ENCODE assay signal across 10 mouse cellular contexts in the genomic region with DNA sequence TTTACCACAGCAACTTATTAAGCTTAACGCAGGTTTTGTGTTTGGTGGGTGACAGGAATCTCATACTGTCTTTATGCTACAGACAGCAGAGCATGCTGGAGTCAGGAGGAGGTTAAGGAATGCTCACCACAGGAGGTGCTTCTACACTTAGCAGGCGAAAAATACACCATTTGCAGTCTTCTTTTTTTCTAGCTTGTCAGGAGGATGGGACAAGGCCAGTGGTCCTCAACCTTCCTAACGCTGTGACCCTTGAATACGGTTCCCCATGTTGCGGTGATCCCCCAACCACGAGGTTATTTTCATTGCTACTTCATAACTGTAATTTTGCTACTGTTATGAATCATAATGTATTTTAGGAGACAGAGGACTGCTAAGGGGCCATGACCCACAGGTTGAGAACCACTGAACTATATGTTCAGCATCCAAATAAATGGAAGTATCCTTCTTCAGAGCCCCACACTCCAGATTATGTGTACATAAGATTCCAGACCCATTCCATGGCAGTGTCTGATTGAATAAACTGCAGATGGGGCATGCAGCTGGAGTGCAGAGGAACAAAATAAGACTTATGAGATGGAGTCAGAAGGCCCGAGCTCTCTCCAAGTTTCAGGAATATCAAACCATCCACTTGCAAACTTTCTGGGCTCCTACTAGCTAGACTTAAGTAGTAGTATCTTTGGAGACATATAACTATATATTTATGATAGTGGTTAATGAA. TPM values are rescaled to one million over a fixed set of nuclear protein-coding genes. Genes with fewer than 3 reads are reported as not detected.
DNase-seq lines count a peak whose midpoint lies in the region; ATAC-seq and TF ChIP-seq lines count a peak whose summit lies in the region.
"Had no signal": no experiment of that assay in that cellular context is flagged by ENCODE, and none has a peak within 500 bp of the region (broad histone marks: within the 10 kb centered on the region; RNA-seq: fewer than 3 reads in every experiment).

No protein-coding gene starts in this region.

- no peak for TF ChIP-seq CTCF in gastrocnemius, adult 2 months (IDR thresholded peaks at IDR 0.05)
- TF ChIP-seq CTCF in lung, postnatal 0 days (IDR thresholded peaks at IDR 0.05) = no peak

- no peaks in the 10 kb centered on the region for H3K27me3 ChIP-seq in lung, postnatal 0 days (replicated peaks; ENCODE audit: insufficient read depth, low read length)
- H3K27me3 ChIP-seq in liver, embryonic 11.5 days (replicated peaks; ENCODE audit: control insufficient read depth, insufficient read depth, low read length) = no peaks in the 10 kb centered on the region
- H3K27me3 ChIP-seq: embryonic facial prominence, embryonic 15.5 days; midbrain, embryonic 15.5 days had no signal

- no peak for TF ChIP-seq EP300 in lung, postnatal 0 days (IDR thresholded peaks at IDR 0.05)

- peak overlapping the region; percentile 94 for H3K27ac ChIP-seq in gastrocnemius, adult 2 months
- peak overlapping the region; percentile 93 for H3K27ac ChIP-seq in lung, postnatal 0 days (ENCODE audit: low read length)
- peak overlapping the region; percentile 79 for H3K27ac ChIP-seq in liver, embryonic 11.5 days (ENCODE audit: low read depth, low read length)
- H3K27ac ChIP-seq: embryonic facial prominence, embryonic 15.5 days; midbrain, embryonic 15.5 days had no signal

- no peak overlapping the region for H3K9ac ChIP-seq in lung, postnatal 0 days (replicated peaks; ENCODE audit: low read depth)
- no peak overlapping the region for H3K9ac ChIP-seq in liver, embryonic 11.5 days (ENCODE audit: low read depth, low read length)
- H3K9ac ChIP-seq: embryonic facial prominence, embryonic 15.5 days; midbrain, embryonic 15.5 days had no signal

- no peak for DNase-seq in gastrocnemius, adult 2 months
- DNase-seq in gastrocnemius, postnatal 10 days = no peak
- DNase-seq in lung, postnatal 0 days (ENCODE audit: low spot score) = no peak
- DNase-seq in lung, postnatal 25 days (ENCODE audit: low spot score) = no peak
- DNase-seq in liver, embryonic 11.5 days (ENCODE audit: low spot score) = no peak
- DNase-seq in urinary bladder, postnatal 25 days (ENCODE audit: low spot score) = no peak
- no peak for DNase-seq in ovary, postnatal 10 days (ENCODE audit: low spot score)
- no peak for DNase-seq in ovary, adult 18-20 months (ENCODE audit: low spot score)

- ATAC-seq in lung, postnatal 0 days = no peak
- ATAC-seq in liver, embryonic 11.5 days (replicated peaks; ENCODE audit: low FRiP score) = no peak
- ATAC-seq: midbrain, embryonic 15.5 days had no signal

- 0 out of 2 replicates have a peak overlapping the region, but pooled peaks have one; percentile 60 for H3K4me2 ChIP-seq in lung, postnatal 0 days (replicated peaks; ENCODE audit: low read depth, low read length)
- no peak overlapping the region for H3K4me2 ChIP-seq in liver, embryonic 11.5 days
- H3K4me2 ChIP-seq: embryonic facial prominence, embryonic 15.5 days; midbrain, embryonic 15.5 days had no signal

- peaks cover 34% of the 10 kb centered on the region for H3K4me1 ChIP-seq in lung, postnatal 0 days (ENCODE audit: insufficient read depth, low read depth, low read length)
- peaks cover 57% of the 10 kb centered on the region for H3K4me1 ChIP-seq in liver, embryonic 11.5 days (replicated peaks; ENCODE audit: control insufficient read depth, insufficient read depth, low read length)

- no peaks in the 10 kb centered on the region for H3K36me3 ChIP-seq in lung, postnatal 0 days (ENCODE audit: insufficient read depth, low read length)
- peaks cover 3% of the 10 kb centered on the region; the same call in 1 of the 2 replicates for H3K36me3 ChIP-seq in liver, embryonic 11.5 days (ENCODE audit: control insufficient read depth, insufficient read depth, low read length)
- H3K36me3 ChIP-seq: embryonic facial prominence, embryonic 15.5 days; midbrain, embryonic 15.5 days had no signal

- H3K9me3 ChIP-seq in lung, postnatal 0 days (ENCODE audit: low read length) = no peaks in the 10 kb centered on the region
- no peaks in the 10 kb centered on the region for H3K9me3 ChIP-seq in liver, embryonic 11.5 days (ENCODE audit: control insufficient read depth, low read length)
- H3K9me3 ChIP-seq: embryonic facial prominence, embryonic 15.5 days; midbrain, embryonic 15.5 days had no signal

- H3K4me3 ChIP-seq in gastrocnemius, adult 2 months = no peak overlapping the region
- no peak overlapping the region for H3K4me3 ChIP-seq in lung, postnatal 0 days (ENCODE audit: low read depth, low read length)
- H3K4me3 ChIP-seq in liver, embryonic 11.5 days (ENCODE audit: low read depth, low read length) = no peak overlapping the region
- H3K4me3 ChIP-seq: embryonic facial prominence, embryonic 15.5 days; midbrain, embryonic 15.5 days had no signal

- 89% methylated on average over 7 of the region's 7 CpGs for WGBS in lung, postnatal 0 days
- WGBS in liver, embryonic 11.5 days = 83% methylated on average over 7 of the region's 7 CpGs

- intact Hi-C loops in gastrocnemius, adult 2 months (cut with DNase I) = no loop called here

RNA-seq across cellular contexts. Expression of gene Tubd1, which starts 37.9 kb away (rescaled TPM):
- total RNA-seq in gastrocnemius, adult 2 months (2021) = 1 to 10 TPM; 6.9 to 8.5 TPM
- 1 to 10 TPM; 3.5 to 3.7 TPM for total RNA-seq in gastrocnemius, postnatal 10 days (2021)
- 7.3 and 7.5 TPM in 2 replicates for polyA plus RNA-seq in lung, postnatal 0 days (2015; fragmentation: Nextera tagmentation; extraction: Ambion mirVana)
- 18.5 and 18.7 TPM in 2 replicates for polyA plus RNA-seq in liver, embryonic 11.5 days (2014; fragmentation: Nextera tagmentation; extraction: Ambion mirVana)

RNA-seq across cellular contexts. Expression of gene Rps6kb1, which starts 38.1 kb away (rescaled TPM):
- total RNA-seq in gastrocnemius, adult 2 months (2021) = 10 to 100 TPM; 21.1 to 22.3 TPM
- 10 to 100 TPM; 36.8 to 43.3 TPM for total RNA-seq in gastrocnemius, postnatal 10 days (2021)
- polyA plus RNA-seq in lung, postnatal 0 days (2015; fragmentation: Nextera tagmentation; extraction: Ambion mirVana) = 35.5 and 35.6 TPM in 2 replicates
- polyA plus RNA-seq in liver, embryonic 11.5 days (2014; fragmentation: Nextera tagmentation; extraction: Ambion mirVana) = 48.4 and 50.9 TPM in 2 replicates
